Mouse (Mus musculus) cerebellum, adult 2 months (tissue): ENCODE data around the gene Parp8.

ENCODE experiments used
- CTCF ChIP-seq: fragments of 200-500 bp; IDR thresholded peaks from 2 replicates; pipeline ENCODE4 v1.5.1; 2011; ENCODE audit warnings: low read depth, mild to moderate bottlenecking, control low read depth, low read length, moderate library complexity, borderline replicate concordance; ENCODE audit not compliant: insufficient read depth
- POLR2A ChIP-seq: fragments of 200-500 bp; IDR thresholded peaks from 2 replicates; pipeline ENCODE4 v1.6.1; 2011; ENCODE audit warnings: low read length, control low read depth, borderline replicate concordance; ENCODE audit not compliant: insufficient read depth

DNA sequence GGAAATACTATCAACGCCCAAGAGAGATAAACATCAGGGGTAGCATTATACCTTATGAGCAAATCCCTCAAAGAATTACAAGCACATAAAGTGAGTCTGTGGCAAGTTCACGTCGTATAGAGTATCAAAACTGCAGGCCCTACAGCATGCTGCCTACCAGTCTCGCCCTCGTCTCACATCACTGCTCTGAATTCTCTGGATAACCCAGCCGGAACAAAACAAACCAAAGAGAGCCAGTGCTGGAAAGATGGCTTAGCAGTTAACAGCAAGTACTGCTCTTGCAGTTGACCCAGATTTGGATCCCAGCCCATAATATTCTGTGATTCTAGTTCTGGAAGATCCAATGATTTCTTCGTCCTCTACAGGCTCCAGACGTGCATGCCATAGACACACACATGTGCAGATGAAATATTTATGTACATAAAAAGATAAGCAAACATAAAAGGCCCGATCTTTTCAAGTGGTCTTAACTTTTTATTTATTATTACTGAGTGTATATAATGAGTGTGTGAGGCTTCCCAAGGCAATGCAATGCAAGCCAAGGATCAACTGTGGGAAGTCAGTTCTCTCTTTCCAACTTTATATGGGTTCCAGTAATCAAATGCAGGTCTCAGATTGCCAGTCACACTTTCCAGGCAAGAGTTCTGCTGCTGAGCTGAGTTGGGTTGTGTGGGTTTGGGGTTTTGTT, 77.6 kb downstream of the Parp8 start:
- no peak for TF ChIP-seq POLR2A
- no peak for TF ChIP-seq CTCF
